Mouse (Mus musculus) myocyte (in vitro differentiated cells): ENCODE results near the gene Cldn34c1. TPM values are rescaled to one million over a fixed set of nuclear protein-coding genes. Genes with fewer than 3 reads are reported as not detected.
"Not testable (repeated sequence)": the region's sequence is repeated elsewhere in the genome, so short reads cannot be mapped to it uniquely, and the experiment has no call there.

Experiments used
- H3K27me3 ChIP-seq: one replicate; pipeline ENCODE4 v1.6.1; 2011; ENCODE audit not compliant: control insufficient read depth, insufficient read depth, insufficient read length
- H3K36me3 ChIP-seq: one replicate; pipeline ENCODE4 v1.6.1; 2011; ENCODE audit not compliant: control insufficient read depth, insufficient read depth
- H3K4me2 ChIP-seq: one replicate; pipeline ENCODE4 v1.6.1; 2011; ENCODE audit warnings: low read depth, control low read depth
- H3K4me3 ChIP-seq: one replicate; pipeline ENCODE4 v1.5.1; 2011; ENCODE audit warnings: mild to moderate bottlenecking, control low read depth, moderate library complexity
- H3K79me2 ChIP-seq: one replicate; pipeline ENCODE4 v1.6.1; 2011; ENCODE audit not compliant: control insufficient read depth, insufficient read depth
- H3ac ChIP-seq: one replicate; pipeline ENCODE4 v1.6.1; 2011; ENCODE audit not compliant: control insufficient read depth, insufficient read length
- CEBPB ChIP-seq: IDR thresholded peaks from 2 replicates; pipeline ENCODE4 v1.6.1; 2011; ENCODE audit warnings: mild to moderate bottlenecking, moderate library complexity; ENCODE audit not compliant: poor library complexity, insufficient read depth, severe bottlenecking
- E2F4 ChIP-seq: IDR thresholded peaks from one replicate; pipeline ENCODE4 v1.6.1; 2011; ENCODE audit warnings: mild to moderate bottlenecking, control low read depth, moderate library complexity; ENCODE audit not compliant: insufficient read depth
- MAX ChIP-seq: IDR thresholded peaks from one replicate; pipeline ENCODE4 v1.6.1; 2011; ENCODE audit warnings: low read depth, mild to moderate bottlenecking, control low read depth
- MYOD1 ChIP-seq, 3 experiments: IDR thresholded peaks; one replicate each; pipeline ENCODE4 v1.6.1; 2011; ENCODE audit warnings: control low read depth in 2 of 3, low read depth in 2 of 3, mild to moderate bottlenecking in 2 of 3, moderate library complexity in 1 of 3; ENCODE audit not compliant: insufficient read length in 2 of 3, control insufficient read depth in 1 of 3
- MYOG ChIP-seq, 3 experiments: IDR thresholded peaks; one replicate each; pipeline ENCODE4 v1.6.1; 2011; ENCODE audit warnings: control low read depth in 2 of 3, low read depth in 2 of 3, mild to moderate bottlenecking in 2 of 3; ENCODE audit not compliant: insufficient read length in 2 of 3, control insufficient read depth in 1 of 3, insufficient read depth in 1 of 3
- POLR2A ChIP-seq: IDR thresholded peaks from one replicate; pipeline ENCODE4 v1.6.1; 2011; ENCODE audit warnings: low read depth, mild to moderate bottlenecking, control low read depth, moderate library complexity; ENCODE audit not compliant: insufficient read length
- POLR2AphosphoS2 ChIP-seq: IDR thresholded peaks from one replicate; pipeline ENCODE4 v1.6.1; 2011; ENCODE audit warnings: low read depth, control low read depth; ENCODE audit not compliant: insufficient read length
- REST ChIP-seq: IDR thresholded peaks from one replicate; pipeline ENCODE4 v1.6.1; 2011; ENCODE audit warnings: mild to moderate bottlenecking, control low read depth, moderate library complexity; ENCODE audit not compliant: insufficient read depth, insufficient read length
- SRF ChIP-seq: IDR thresholded peaks from one replicate; pipeline ENCODE4 v1.6.1; 2011; ENCODE audit warnings: low read depth; ENCODE audit not compliant: control insufficient read depth, insufficient read length
- TCF12 ChIP-seq: IDR thresholded peaks from one replicate; pipeline ENCODE4 v1.6.1; 2011; ENCODE audit warnings: mild to moderate bottlenecking, control low read depth; ENCODE audit not compliant: poor library complexity, insufficient read depth, severe bottlenecking
- TCF3 ChIP-seq: IDR thresholded peaks from one replicate; pipeline ENCODE4 v1.6.1; 2011; ENCODE audit warnings: low read depth, control low read depth; ENCODE audit not compliant: insufficient read length
- USF1 ChIP-seq: IDR thresholded peaks from one replicate; pipeline ENCODE4 v1.6.1; 2011; ENCODE audit warnings: low read depth, mild to moderate bottlenecking, control low read depth, moderate library complexity
- polyA plus RNA-seq: library from polyadenylated mRNA; unstranded; fragments of >200 nt; fragmentation: generic; extraction: Trizol; gene quantifications from one replicate; pipeline ENCODE4 v1.2.1, GENCODE M21; 2012; ENCODE audit warnings: missing spikeins

Cldn34c1 gene
- 0.06 TPM for polyA plus RNA-seq

- Histone ChIP-seq H3K4me2 (no peak within 1 kb of the TSS), H3K27me3 (no peaks in the 10 kb centered on the region), H3ac (no peak within 1 kb of the TSS), H3K79me2 (no peaks in the 10 kb centered on the region), H3K36me3 (no peaks in the 10 kb centered on the region), H3K4me3 (no peak within 1 kb of the TSS)
- no peak for TF ChIP-seq MYOG (IDR thresholded peaks at IDR 0.05; ENCODE audit: control insufficient read depth in 1 of 3, insufficient read depth in 1 of 3, insufficient read length in 2 of 3, low read depth in 2 of 3)
- no peak for TF ChIP-seq MYOD1 (IDR thresholded peaks at IDR 0.05; ENCODE audit: control insufficient read depth in 1 of 3, insufficient read length in 2 of 3, low read depth in 2 of 3)
- TF ChIP-seq CEBPB = no peak
- no peak for TF ChIP-seq E2F4
- no peak for TF ChIP-seq REST
- no peak for TF ChIP-seq POLR2AphosphoS2
- TF ChIP-seq POLR2A = no peak
- TF ChIP-seq TCF12 = no peak
- no peak for TF ChIP-seq TCF3
- TF ChIP-seq MAX = no peak
- TF ChIP-seq USF1 = no peak
- TF ChIP-seq SRF = no peak
Observed at GRCm38 (mm10) chrX:123103291-123104260, at the start of gene Cldn34c1. Gene Cldn34c1 (plus strand): TSS chrX:123103495.

GRCm38 (mm10) chrX:123087441-123087840, 15.9 kb upstream of the Cldn34c1 start:
- H3K79me2 ChIP-seq = peaks cover 4% of the 10 kb centered on the region
- no peak for TF ChIP-seq TCF3
- TF ChIP-seq SRF = no peak
- TF ChIP-seq CEBPB = no peak
- no peak for TF ChIP-seq POLR2A
- TF ChIP-seq MAX = no peak
- no peak for TF ChIP-seq USF1
- no peak for TF ChIP-seq TCF12
- TF ChIP-seq E2F4 = no peak
- no peak for TF ChIP-seq MYOD1 (IDR thresholded peaks at IDR 0.05; ENCODE audit: control insufficient read depth in 1 of 3, insufficient read length in 2 of 3, low read depth in 2 of 3)
- TF ChIP-seq MYOG (IDR thresholded peaks at IDR 0.05; ENCODE audit: control insufficient read depth in 1 of 3, insufficient read depth in 1 of 3, insufficient read length in 2 of 3, low read depth in 2 of 3) = no peak
- TF ChIP-seq POLR2AphosphoS2 = no peak
- TF ChIP-seq REST = no peak
- peak overlapping the region; percentile 1 for H3K4me2 ChIP-seq
- H3K27me3 ChIP-seq = no peaks in the 10 kb centered on the region
- peak overlapping the region; percentile 28 for H3K4me3 ChIP-seq
- H3ac ChIP-seq = no peak overlapping the region
- no peaks in the 10 kb centered on the region for H3K36me3 ChIP-seq

- not testable (repeated sequence) for H3K36me3 ChIP-seq, H3K4me3 ChIP-seq, H3K27me3 ChIP-seq, H3K4me2 ChIP-seq, H3ac ChIP-seq, H3K79me2 ChIP-seq
Observed at GRCm38 (mm10) chrX:123102806-123103205, 489 bp upstream of the Cldn34c1 start.

GRCm38 (mm10) chrX:123104692-123105091, 1.4 kb downstream of the Cldn34c1 start:
- H3K27me3 ChIP-seq, H3K79me2 ChIP-seq, H3K4me2 ChIP-seq, H3K36me3 ChIP-seq, H3K4me3 ChIP-seq, H3ac ChIP-seq: not testable (repeated sequence)

- not testable (repeated sequence) for H3K36me3 ChIP-seq, H3K79me2 ChIP-seq, H3ac ChIP-seq, H3K27me3 ChIP-seq, H3K4me2 ChIP-seq, H3K4me3 ChIP-seq
Observed at GRCm38 (mm10) chrX:123222381-123222780, 119.1 kb downstream of the Cldn34c1 start, which contains the start of gene Srsx. Gene Srsx (minus strand): TSS chrX:123222481.

Other genes with a start within 250 kb of the Cldn34c1 start
- not detected for gene Gm17521, start 73.8 kb upstream of the Cldn34c1 start, polyA plus RNA-seq
- gene Srsx, start 119.0 kb downstream of the Cldn34c1 start, polyA plus RNA-seq = not detected
- not detected for gene Gm17577, start 143.4 kb downstream of the Cldn34c1 start, polyA plus RNA-seq